Mouse (Mus musculus) megakaryocyte progenitor cell, adult 5-6 weeks (primary cell): Measurements from ENCODE around the gene Fam81b. TPM values are rescaled to one million over a fixed set of nuclear protein-coding genes. Genes with fewer than 3 reads are reported as not detected.
"Not testable (repeated sequence)": the region's sequence is repeated elsewhere in the genome, so short reads cannot be mapped to it uniquely, and the experiment has no call there.

Experiments
- ATAC-seq: replicated peaks from 2 replicates; pipeline ENCODE4 v1.8.0; 2016; ENCODE audit warnings: mild to moderate bottlenecking, moderate TSS enrichment, inconsistent platforms; ENCODE audit not compliant: poor library complexity
- total RNA-seq, 2 experiments: library from RNA; stranded (forward) in 1 of 2; stranded (reverse) in 1 of 2; fragments of 157-497, 149-512 nt in 1 of 2; fragments of 200-1000 nt in 1 of 2; gene quantifications; 2 replicates each; pipeline versions ENCODE4 v1.2.3 to v1.2.4; 2015 to 2017

The Fam81b gene
- total RNA-seq (2015) (not detected in 2 replicates), total RNA-seq (2017) (not detected in 2 replicates)

- ATAC-seq = peak; percentile 82
Measured at GRCm38 (mm10) chr13:76304637-76305122, at the start of gene Fam81b. Gene Fam81b, minus strand, starts transcription at chr13:76305072.

GRCm38 (mm10) chr13:76345941-76346340 is 41.1 kb upstream of the Fam81b start:
- ATAC-seq = not testable (repeated sequence)

- no peak for ATAC-seq
Measured at GRCm38 (mm10) chr13:76318635-76319034, 13.8 kb upstream of the Fam81b start.

- ATAC-seq = no peak
Measured at GRCm38 (mm10) chr13:76311580-76311979, 6.7 kb upstream of the Fam81b start.

GRCm38 (mm10) chr13:76308811-76309210 is 3.9 kb upstream of the Fam81b start:
- ATAC-seq = no peak

GRCm38 (mm10) chr13:76305655-76306365 is 938 bp upstream of the Fam81b start:
- ATAC-seq = no peak

- no peak for ATAC-seq
Measured at GRCm38 (mm10) chr13:76305241-76305640, 369 bp upstream of the Fam81b start.

GRCm38 (mm10) chr13:76304201-76304600 is 671 bp downstream of the Fam81b start:
- peak; percentile 8; the same call in 1 of the 2 replicates for ATAC-seq

GRCm38 (mm10) chr13:76303160-76303559 is 1.7 kb downstream of the Fam81b start:
- peak; percentile 44; the same call in 1 of the 2 replicates for ATAC-seq

GRCm38 (mm10) chr13:76302056-76302455 is 2.8 kb downstream of the Fam81b start:
- ATAC-seq = no peak

GRCm38 (mm10) chr13:76292050-76292449 is 12.8 kb downstream of the Fam81b start:
- ATAC-seq = no peak

- ATAC-seq = no peak
Measured at GRCm38 (mm10) chr13:76284597-76284996, 20.3 kb downstream of the Fam81b start.

GRCm38 (mm10) chr13:76264361-76265026 is 40.4 kb downstream of the Fam81b start:
- ATAC-seq = no peak

- ATAC-seq = no peak
Measured at GRCm38 (mm10) chr13:76258766-76259165, 46.1 kb downstream of the Fam81b start.

- peak; percentile 54 for ATAC-seq
Measured at GRCm38 (mm10) chr13:76256350-76256749, 48.5 kb downstream of the Fam81b start.

- ATAC-seq = no peak
Measured at GRCm38 (mm10) chr13:76250092-76250491, 54.8 kb downstream of the Fam81b start.

- ATAC-seq = no peak
Measured at GRCm38 (mm10) chr13:76249066-76249465, 55.8 kb downstream of the Fam81b start.

- ATAC-seq = peak; percentile 83
Measured at GRCm38 (mm10) chr13:76215397-76215796, 89.5 kb downstream of the Fam81b start.

GRCm38 (mm10) chr13:76214928-76215327 is 89.9 kb downstream of the Fam81b start:
- no peak for ATAC-seq

GRCm38 (mm10) chr13:76199943-76200342 is 104.9 kb downstream of the Fam81b start:
- ATAC-seq = no peak

- ATAC-seq = peak; percentile 96
Measured at GRCm38 (mm10) chr13:76197297-76197848, 107.5 kb downstream of the Fam81b start.
